Comparison of ENCODE assay signal across 6 mouse cellular contexts in the genomic region with DNA sequence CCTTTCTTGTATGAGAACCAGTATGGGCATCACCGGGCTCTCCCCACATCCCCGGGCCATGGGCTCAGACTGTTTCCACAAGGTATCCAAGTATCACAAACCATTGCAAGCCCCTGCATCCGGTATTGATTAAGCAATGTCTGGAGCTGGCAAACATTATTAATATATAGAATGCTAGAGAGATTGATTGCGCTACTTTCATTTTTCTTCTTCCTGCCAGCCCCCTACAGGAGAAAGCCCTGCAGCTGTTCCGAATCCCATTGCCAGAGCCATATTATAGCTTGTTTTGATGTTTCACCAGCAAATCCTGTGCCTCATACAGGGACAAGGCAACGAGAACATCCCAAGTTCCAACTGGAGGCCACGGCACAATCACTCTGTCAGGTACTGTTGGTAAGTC.
"Had no signal": no experiment of that assay in that cellular context is flagged by ENCODE, and none has a peak within 500 bp of the region (broad histone marks: within the 10 kb centered on the region; RNA-seq: fewer than 3 reads in every experiment).

No protein-coding gene starts in this region.

- H3K27ac ChIP-seq: intestine, embryonic 15.5 days; liver, embryonic 14.5 days; midbrain, embryonic 12.5 days; stomach, embryonic 15.5 days had no signal

- H3K4me3 ChIP-seq: intestine, embryonic 15.5 days; midbrain, embryonic 12.5 days; stomach, embryonic 15.5 days had no signal

- ATAC-seq: intestine, embryonic 15.5 days; midbrain, embryonic 16.5 days had no signal

- H3K9ac ChIP-seq: intestine, embryonic 15.5 days; liver, embryonic 14.5 days; midbrain, embryonic 12.5 days; stomach, embryonic 15.5 days had no signal

- H3K27me3 ChIP-seq: intestine, embryonic 15.5 days; midbrain, embryonic 12.5 days; stomach, embryonic 15.5 days had no signal

- H3K36me3 ChIP-seq: intestine, embryonic 15.5 days; midbrain, embryonic 12.5 days; stomach, embryonic 15.5 days had no signal

- DNase-seq: lung, adult 18-20 months had no signal

- H3K9me3 ChIP-seq: intestine, embryonic 15.5 days; midbrain, embryonic 12.5 days; stomach, embryonic 15.5 days had no signal

- H3K4me2 ChIP-seq: intestine, embryonic 15.5 days; midbrain, embryonic 12.5 days; stomach, embryonic 15.5 days had no signal

- H3K4me1 ChIP-seq: intestine, embryonic 15.5 days; midbrain, embryonic 12.5 days; stomach, embryonic 15.5 days had no signal
